Mouse (Mus musculus) thymus, postnatal 25 days (tissue): ENCODE measurements around the gene Azgp1.
"Not testable (repeated sequence)": the region's sequence is repeated elsewhere in the genome, so short reads cannot be mapped to it uniquely, and the experiment has no call there.

ENCODE experiments used
- DNase-seq: peaks from one replicate; pipeline ENCODE4 v3.0.0; 2022

Gene Azgp1

GRCm38 (mm10) chr5:137981300-137981699, at the start of gene Azgp1:
Azgp1 (plus strand) TSS chr5:137981520.
- no peak for DNase-seq

- not testable (repeated sequence) for DNase-seq
Measured at GRCm38 (mm10) chr5:137933934-137934333, 47.4 kb upstream of the Azgp1 start.

GRCm38 (mm10) chr5:137936486-137936885, 44.8 kb upstream of the Azgp1 start:
- no peak for DNase-seq

- DNase-seq, result no peak
Measured at GRCm38 (mm10) chr5:137937238-137937637, 44.1 kb upstream of the Azgp1 start.

GRCm38 (mm10) chr5:137940948-137941347, 40.4 kb upstream of the Azgp1 start:
- no peak for DNase-seq

GRCm38 (mm10) chr5:137943133-137943532, 38.2 kb upstream of the Azgp1 start:
- no peak for DNase-seq

- DNase-seq, result no peak
Measured at GRCm38 (mm10) chr5:137947303-137947702, 34.0 kb upstream of the Azgp1 start.

- DNase-seq, result peak; percentile 4
Measured at GRCm38 (mm10) chr5:137951218-137951617, 30.1 kb upstream of the Azgp1 start.

- DNase-seq, result no peak
Measured at GRCm38 (mm10) chr5:137956404-137956803, 24.9 kb upstream of the Azgp1 start.

- no peak for DNase-seq
Measured at GRCm38 (mm10) chr5:137962945-137963344, 18.4 kb upstream of the Azgp1 start, which contains the start of gene Gjc3. Gjc3 (minus strand) TSS chr5:137963098.

GRCm38 (mm10) chr5:137966492-137966891, 14.8 kb upstream of the Azgp1 start:
- no peak for DNase-seq

- no peak for DNase-seq
Measured at GRCm38 (mm10) chr5:137973161-137973560, 8.2 kb upstream of the Azgp1 start.

GRCm38 (mm10) chr5:137973738-137974137, 7.6 kb upstream of the Azgp1 start:
- no peak for DNase-seq

- no peak for DNase-seq
Measured at GRCm38 (mm10) chr5:137974724-137975123, 6.6 kb upstream of the Azgp1 start.

- DNase-seq, result no peak
Measured at GRCm38 (mm10) chr5:137975434-137975833, 5.9 kb upstream of the Azgp1 start.

- DNase-seq, result no peak
Measured at GRCm38 (mm10) chr5:137977291-137977690, 4.0 kb upstream of the Azgp1 start.

GRCm38 (mm10) chr5:137979081-137979480, 2.2 kb upstream of the Azgp1 start:
- no peak for DNase-seq

- no peak for DNase-seq
Measured at GRCm38 (mm10) chr5:137986351-137986750, 5.0 kb downstream of the Azgp1 start.

- no peak for DNase-seq
Measured at GRCm38 (mm10) chr5:138009437-138009836, 28.1 kb downstream of the Azgp1 start.

GRCm38 (mm10) chr5:138012382-138012781, 31.1 kb downstream of the Azgp1 start:
- DNase-seq, result no peak

- DNase-seq, result no peak
Measured at GRCm38 (mm10) chr5:138016530-138016929, 35.2 kb downstream of the Azgp1 start.

GRCm38 (mm10) chr5:138016997-138017396, 35.7 kb downstream of the Azgp1 start:
- DNase-seq, result no peak

- DNase-seq, result not testable (repeated sequence)
Measured at GRCm38 (mm10) chr5:138019577-138019976, 38.3 kb downstream of the Azgp1 start.

GRCm38 (mm10) chr5:138020961-138021479, 39.7 kb downstream of the Azgp1 start, which contains the start of the genes Smok3a and Smok3b:
Smok3a (plus strand) TSS chr5:138021261.
Smok3b (plus strand) TSS chr5:138021429.
- not testable (repeated sequence) for DNase-seq
